In genomic region chr7:46279946-46280345, GRCm38 (mm10) we compare ENCODE assay signal across 8 mouse cellular contexts. TPM values are rescaled to one million over a fixed set of nuclear protein-coding genes. Genes with fewer than 3 reads are reported as not detected.
DNase-seq lines count a peak whose midpoint lies in the region; ATAC-seq and TF ChIP-seq lines count a peak whose summit lies in the region.

No protein-coding gene starts in this region.

- no peak overlapping the region for H3K4me2 ChIP-seq in kidney, embryonic 16.5 days (replicated peaks; ENCODE audit: low read depth, low read length)

- no peak overlapping the region for H3K27ac ChIP-seq in thymus, adult 2 months (ENCODE audit: control insufficient read depth, insufficient read depth, low read length)
- H3K27ac ChIP-seq in cortical plate, adult 2 months (ENCODE audit: insufficient read depth, low read length) = no peak overlapping the region
- no peak overlapping the region for H3K27ac ChIP-seq in kidney, embryonic 16.5 days (ENCODE audit: low read length)

- DNase-seq in adrenal gland, adult (ENCODE audit: inconsistent age in 2 of 2, low spot score in 1 of 2) = peak; percentile 33 to 81
- no peak for DNase-seq in adrenal gland, adult 8-10 months
- DNase-seq in thymus, adult 2 months = peak; percentile 49
- DNase-seq in thymus, adult 18-20 months = no peak
- no peak for DNase-seq in lung, adult 2 months
- DNase-seq in skeletal muscle tissue, adult 2 months (ENCODE audit: low read depth, low spot score) = peak; percentile 70

- no peak; the same call in 1 of the 2 replicates for TF ChIP-seq CTCF in thymus, adult 2 months (IDR thresholded peaks at IDR 0.05; ENCODE audit: borderline replicate concordance, control insufficient read depth, extremely low read depth, insufficient read depth, low read length, poor library complexity)
- peak; percentile 68 for TF ChIP-seq CTCF in cortical plate, adult 2 months (IDR thresholded peaks at IDR 0.05; ENCODE audit: extremely low read depth, insufficient read depth, low read length)
- TF ChIP-seq CTCF in lung, adult 2 months (IDR thresholded peaks at IDR 0.05; ENCODE audit: insufficient read depth, low read length) = 0 out of 2 replicates have a peak, but pooled peaks have one; percentile 1

- no peaks in the 10 kb centered on the region for H3K36me3 ChIP-seq in thymus, adult 2 months (ENCODE audit: control insufficient read depth, insufficient read depth, low read length)
- H3K36me3 ChIP-seq in kidney, embryonic 16.5 days (ENCODE audit: insufficient read depth, low read length) = no peaks in the 10 kb centered on the region

- no peaks in the 10 kb centered on the region for H3K9me3 ChIP-seq in kidney, embryonic 16.5 days (ENCODE audit: low read length)

- WGBS in thymus, adult 2 months = 16% methylated on average over 6 of the region's 6 CpGs
- WGBS in kidney, embryonic 16.5 days = 12% methylated on average over 6 of the region's 6 CpGs
- 11% methylated on average over 6 of the region's 6 CpGs for WGBS in lung, adult 2 months

- no peaks in the 10 kb centered on the region for H3K4me1 ChIP-seq in thymus, adult 2 months (replicated peaks; ENCODE audit: control insufficient read depth, insufficient read depth, low read length)
- H3K4me1 ChIP-seq in cortical plate, adult 2 months (ENCODE audit: control insufficient read depth, insufficient read depth, low read length) = no peaks in the 10 kb centered on the region
- H3K4me1 ChIP-seq in kidney, embryonic 16.5 days (ENCODE audit: insufficient read depth, low read length) = no peaks in the 10 kb centered on the region
- H3K4me1 ChIP-seq in lung, adult 2 months (ENCODE audit: control insufficient read depth, insufficient read depth, low read length) = no peaks in the 10 kb centered on the region

- TF ChIP-seq POLR2A in thymus, adult 2 months (IDR thresholded peaks at IDR 0.05; ENCODE audit: control insufficient read depth, extremely low read depth, insufficient read depth, low read length, poor library complexity) = no peak
- TF ChIP-seq POLR2A in cortical plate, adult 2 months (IDR thresholded peaks at IDR 0.05; ENCODE audit: extremely low read depth, insufficient read depth, low read length) = no peak
- TF ChIP-seq POLR2A in lung, adult 2 months (IDR thresholded peaks at IDR 0.05; ENCODE audit: borderline replicate concordance, extremely low read depth, low read depth, low read length) = no peak

- no peaks in the 10 kb centered on the region for H3K27me3 ChIP-seq in thymus, adult 2 months (ENCODE audit: control insufficient read depth, insufficient read depth, low read length)
- 0 out of 2 replicates have a peak, but pooled peaks cover 2% of the 10 kb centered on the region for H3K27me3 ChIP-seq in kidney, embryonic 16.5 days (ENCODE audit: insufficient read depth, low read length)

- ATAC-seq in kidney, embryonic 16.5 days (ENCODE audit: low FRiP score, low TSS enrichment) = 0 out of 2 replicates have a peak, but pooled peaks have one; percentile 27

- no peak overlapping the region for H3K9ac ChIP-seq in kidney, embryonic 16.5 days (replicated peaks; ENCODE audit: low read length)

- no peak overlapping the region for H3K4me3 ChIP-seq in thymus, adult 2 months (ENCODE audit: control insufficient read depth, insufficient read depth, low read length)
- no peak overlapping the region for H3K4me3 ChIP-seq in cortical plate, adult 2 months (ENCODE audit: insufficient read depth, low read length)
- no peak overlapping the region for H3K4me3 ChIP-seq in kidney, embryonic 16.5 days (ENCODE audit: low read length)
- no peak overlapping the region for H3K4me3 ChIP-seq in lung, adult 2 months (replicated peaks; ENCODE audit: extremely low read depth, low read depth, low read length)

RNA-seq across cellular contexts. Expression of gene Otog, which starts 39.2 kb away (rescaled TPM):
- total RNA-seq in adrenal gland, adult 8-10 months (2022) = under 1 TPM in 2 of 4 experiments, not detected in 2; 0.59 to 0.87 TPM
- polyA plus RNA-seq in thymus, adult 2 months (2012; rRNA removed) = 0.43 TPM in 2 replicates
- 0.10 and 0.13 TPM in 2 replicates for polyA plus RNA-seq in cortical plate, adult 2 months (2012; rRNA removed)
- 0.05 and 0.08 TPM in 2 replicates for polyA plus RNA-seq in kidney, embryonic 16.5 days (2015; fragmentation: Nextera tagmentation; extraction: Ambion mirVana)
- polyA plus RNA-seq in lung, adult 2 months (2012; rRNA removed) = not detected in 2 replicates

RNA-seq across cellular contexts. Expression of gene Ush1c, which starts 41.6 kb away (rescaled TPM):
- total RNA-seq in adrenal gland, adult 8-10 months (2022) = 1 to 10 TPM; 2.5 to 5.2 (median 3.4) TPM
- polyA plus RNA-seq in thymus, adult 2 months (2012; rRNA removed) = 0.20 and 0.77 TPM in 2 replicates
- 0.15 and 0.29 TPM in 2 replicates for polyA plus RNA-seq in cortical plate, adult 2 months (2012; rRNA removed)
- polyA plus RNA-seq in kidney, embryonic 16.5 days (2015; fragmentation: Nextera tagmentation; extraction: Ambion mirVana) = 23.9 and 26.1 TPM in 2 replicates
- 0.36 TPM in 1 of 2 replicates, not detected in the other for polyA plus RNA-seq in lung, adult 2 months (2012; rRNA removed)

Comparison
In these comparisons a context has a peak if more than half of its experiments do, and no peak if none do; other contexts are left out.
1. DNase-seq: peak in adrenal gland, adult (2 of 2), thymus, adult 2 months (single experiment) and skeletal muscle tissue, adult 2 months (single experiment); none in adrenal gland, adult 8-10 months (single experiment), thymus, adult 18-20 months (0 of 2) and lung, adult 2 months (single experiment).
2. RNA of gene Ush1c, which starts 41.6 kb away (polyA plus RNA-seq): 23.9 to 26.1 TPM in kidney, embryonic 16.5 days; 0.20 to 0.77 TPM in thymus, adult 2 months, 0.15 to 0.29 TPM in cortical plate, adult 2 months and 0.36 TPM in lung, adult 2 months; every median in the first group is over 10 times any median in the second.